Mouse (Mus musculus) kidney, postnatal 10 days (tissue): ENCODE data around the gene Pnmal1.

ENCODE experiments used
- DNase-seq: peaks from one replicate; pipeline ENCODE4 v3.0.0; 2021; ENCODE audit warnings: mixed read lengths

Pnmal1 gene

GRCm38 (mm10) chr7:16999650-17000049, 40.2 kb downstream of the Pnmal1 start:
- DNase-seq, result peak; percentile 90

- DNase-seq, result peak; percentile 89
Measured at GRCm38 (mm10) chr7:17002375-17003195, 43.1 kb downstream of the Pnmal1 start.

GRCm38 (mm10) chr7:17003230-17003960, 43.9 kb downstream of the Pnmal1 start:
- DNase-seq, result peak; percentile 48

GRCm38 (mm10) chr7:17004716-17005115, 45.2 kb downstream of the Pnmal1 start:
- DNase-seq, result peak; percentile 46

DNA sequence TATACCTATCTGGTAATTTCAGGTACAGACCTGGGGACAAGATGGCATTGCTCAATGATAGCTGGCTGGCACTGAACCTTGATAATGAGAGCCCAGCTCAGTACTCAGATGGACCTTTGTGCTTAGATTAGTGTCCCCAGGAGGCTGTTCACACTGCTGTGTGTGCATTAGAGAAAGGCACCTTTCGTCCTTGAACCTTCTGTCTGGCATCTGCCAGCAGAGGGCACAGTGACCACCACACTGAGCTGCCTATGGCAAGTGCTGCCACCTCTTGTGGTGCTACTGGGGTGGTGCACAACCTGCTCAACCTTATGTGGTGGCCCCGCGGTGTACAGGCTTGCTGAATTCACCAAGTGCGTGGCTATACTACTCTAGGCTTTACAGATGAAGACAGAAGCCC, 47.8 kb downstream of the Pnmal1 start:
- peak; percentile 68 for DNase-seq

DNA sequence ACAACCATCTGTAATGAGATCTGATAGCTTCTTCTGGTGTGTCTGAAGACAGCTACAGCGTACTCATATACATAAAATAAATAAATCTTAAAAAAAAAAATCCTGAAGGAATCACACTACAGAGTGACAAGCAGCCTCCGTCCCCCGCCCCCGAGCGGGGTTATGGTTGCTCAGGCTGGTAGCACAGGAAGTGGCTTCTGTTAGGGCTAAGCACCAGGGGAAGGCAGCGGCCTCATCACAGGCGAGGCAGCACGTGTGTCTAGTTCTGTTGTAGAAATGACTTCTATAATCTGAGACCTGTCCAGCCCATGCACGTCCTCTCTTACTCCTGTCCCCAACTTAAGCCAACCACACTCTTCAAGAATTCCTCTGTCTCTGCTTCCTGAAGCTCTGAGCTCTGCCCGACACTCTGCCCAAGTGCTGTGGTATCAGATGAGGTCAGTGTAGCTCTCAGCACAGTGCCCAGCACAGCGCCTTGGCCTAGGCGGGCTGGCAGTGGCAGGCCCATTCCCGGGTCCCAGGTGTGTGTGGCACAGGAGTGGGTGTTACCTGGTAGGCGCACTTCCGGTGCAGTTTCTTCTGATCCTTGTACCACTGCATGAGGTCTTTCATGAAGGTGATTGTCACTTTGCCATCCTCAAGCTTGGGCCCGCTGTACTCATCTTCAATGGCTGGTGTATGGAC, 50.0 kb downstream of the Pnmal1 start:
- no peak for DNase-seq

DNA sequence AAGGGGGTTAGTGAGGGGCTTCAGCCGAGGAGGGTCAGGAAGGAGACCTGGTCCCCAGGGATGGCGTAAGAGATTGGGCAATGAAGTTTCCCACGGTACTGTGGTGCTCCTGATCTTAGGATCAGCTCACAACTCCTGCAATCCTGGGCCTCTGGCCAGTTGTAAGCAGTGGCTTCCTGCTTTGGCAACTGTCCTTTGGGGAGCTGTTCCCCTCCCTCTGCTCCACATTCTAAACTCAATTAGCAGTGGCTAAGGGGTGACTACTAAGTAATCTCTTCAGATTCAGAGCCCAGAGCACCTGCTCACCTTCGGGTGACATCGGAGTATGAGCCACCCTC, 50.5 kb downstream of the Pnmal1 start:
- DNase-seq, result no peak

DNA sequence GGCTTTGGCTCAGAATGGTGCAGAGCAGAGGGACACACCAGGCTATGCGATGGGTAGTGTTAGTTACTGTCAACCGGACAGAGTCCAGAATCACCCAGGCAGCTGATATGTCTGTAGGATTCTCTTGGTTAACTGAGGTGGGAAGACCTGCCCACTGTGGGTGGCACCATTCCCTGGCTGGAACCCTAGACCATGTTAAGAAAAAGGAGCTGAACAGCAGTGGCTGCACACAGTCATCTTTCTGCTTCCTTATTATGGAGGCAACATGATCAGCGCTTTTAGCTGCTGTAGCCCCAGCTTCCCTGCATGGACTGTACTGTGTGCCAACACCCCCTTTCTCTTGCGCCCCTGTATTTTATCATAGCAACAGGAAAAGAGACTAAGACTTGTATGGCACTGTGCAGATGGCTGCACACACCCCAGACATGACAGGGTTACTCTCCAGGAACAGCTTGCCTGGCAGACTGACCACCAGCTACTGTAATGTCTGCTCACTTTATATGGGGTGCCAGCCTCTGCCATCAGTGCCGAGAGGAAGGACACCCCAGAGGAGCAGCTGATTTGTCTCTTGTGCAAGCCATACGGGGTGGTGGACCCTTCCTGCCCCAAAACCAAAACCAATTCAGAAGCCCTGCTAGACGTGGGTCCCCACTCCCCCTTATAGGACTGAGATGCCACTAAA, 52.6 kb downstream of the Pnmal1 start:
- no peak for DNase-seq
